Mouse (Mus musculus): Measurements from ENCODE around the gene Gm3404. TPM values are rescaled to one million over a fixed set of nuclear protein-coding genes. Genes with fewer than 3 reads are reported as not detected.
"Not testable (repeated sequence)": the region's sequence is repeated elsewhere in the genome, so short reads cannot be mapped to it uniquely, and the experiment has no call there.

Gm3404 gene
- not detected in 2 replicates for polyA plus RNA-seq (2015; fragmentation: Nextera tagmentation; extraction: Ambion mirVana)

DNA sequence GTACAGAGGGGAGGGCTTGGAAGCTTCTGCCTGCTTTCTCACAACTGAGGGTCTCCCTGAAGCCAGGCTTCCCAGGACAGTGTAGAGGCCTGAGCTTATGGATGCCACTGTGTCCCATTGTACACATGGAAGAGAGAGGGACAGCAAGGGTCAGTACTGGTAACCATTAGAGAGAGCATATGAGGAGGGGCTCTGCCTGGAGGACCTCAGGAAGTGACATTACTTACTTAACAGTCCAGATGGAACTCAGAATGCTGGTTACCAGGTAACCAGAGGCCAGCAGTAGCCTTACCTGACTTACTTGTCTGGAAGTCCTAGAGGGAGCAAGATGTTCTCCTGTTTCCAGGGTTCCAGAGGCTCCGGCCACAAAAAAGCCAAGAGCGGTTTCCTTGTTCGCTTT lies at the start of gene Gm3404:
Gene Gm3404 (plus strand): TSS at position 301 of the 400 bp plus-strand sequence.
- not testable (repeated sequence) for H3K4me3 ChIP-seq (replicated peaks; ENCODE audit: low read length); H3K9ac ChIP-seq (ENCODE audit: low read length); H3K27ac ChIP-seq (ENCODE audit: low read length); ATAC-seq (ENCODE audit: insufficient read depth, low FRiP score); H3K4me2 ChIP-seq (ENCODE audit: low read depth, low read length); H3K27me3 ChIP-seq (ENCODE audit: control insufficient read depth, insufficient read depth, low read length); H3K4me1 ChIP-seq (ENCODE audit: control insufficient read depth, insufficient read depth, low read length); H3K9me3 ChIP-seq (replicated peaks; ENCODE audit: control insufficient read depth, low read length); H3K36me3 ChIP-seq (ENCODE audit: control insufficient read depth, insufficient read depth, low read length)
- no CpG with 5 or more reads among the region's 3 CpGs for WGBS

GRCm38 (mm10) chr5:146479564-146479963 lies 46.0 kb upstream of the Gm3404 start:
- not testable (repeated sequence) for H3K4me2 ChIP-seq (ENCODE audit: low read depth, low read length); H3K27ac ChIP-seq (ENCODE audit: low read length); ATAC-seq (ENCODE audit: insufficient read depth, low FRiP score); H3K4me3 ChIP-seq (replicated peaks; ENCODE audit: low read length); H3K4me1 ChIP-seq (ENCODE audit: control insufficient read depth, insufficient read depth, low read length); H3K9me3 ChIP-seq (replicated peaks; ENCODE audit: control insufficient read depth, low read length); H3K36me3 ChIP-seq (ENCODE audit: control insufficient read depth, insufficient read depth, low read length); H3K27me3 ChIP-seq (ENCODE audit: control insufficient read depth, insufficient read depth, low read length); H3K9ac ChIP-seq (ENCODE audit: low read length)
- 7% methylated on average over 4 of the region's 4 CpGs for WGBS

DNA sequence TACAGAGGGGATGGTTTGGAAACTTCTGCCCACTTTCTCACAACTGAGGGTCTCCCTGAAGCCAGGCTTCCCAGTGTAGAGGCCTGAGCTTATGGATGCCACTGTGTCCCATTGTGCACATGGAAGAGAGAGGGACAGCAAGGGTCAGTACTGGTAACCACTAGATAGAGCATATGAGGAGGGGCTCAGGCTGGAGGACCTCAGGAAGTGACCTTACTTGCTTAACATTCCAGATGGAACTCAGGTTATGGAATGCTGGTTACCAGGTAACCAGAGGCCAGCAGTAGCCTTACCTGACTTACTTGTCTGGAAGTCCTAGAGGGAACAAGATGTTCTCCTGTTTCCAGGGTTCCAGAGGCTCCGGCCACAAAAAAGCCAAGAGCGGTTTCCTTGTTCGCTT lies 43.9 kb upstream of the Gm3404 start, which contains the start of gene Gm6408:
Gene Gm6408 (plus strand): TSS at position 301 of the 400 bp plus-strand sequence.
- H3K4me2 ChIP-seq (ENCODE audit: low read depth, low read length); H3K27me3 ChIP-seq (ENCODE audit: control insufficient read depth, insufficient read depth, low read length); H3K9ac ChIP-seq (ENCODE audit: low read length); H3K27ac ChIP-seq (ENCODE audit: low read length); H3K9me3 ChIP-seq (replicated peaks; ENCODE audit: control insufficient read depth, low read length); ATAC-seq (ENCODE audit: insufficient read depth, low FRiP score); H3K36me3 ChIP-seq (ENCODE audit: control insufficient read depth, insufficient read depth, low read length); H3K4me1 ChIP-seq (ENCODE audit: control insufficient read depth, insufficient read depth, low read length); H3K4me3 ChIP-seq (replicated peaks; ENCODE audit: low read length): not testable (repeated sequence)
- 100% methylated on average over 2 of the region's 3 CpGs for WGBS

- ATAC-seq (ENCODE audit: insufficient read depth, low FRiP score); H3K4me2 ChIP-seq (ENCODE audit: low read depth, low read length); H3K27me3 ChIP-seq (ENCODE audit: control insufficient read depth, insufficient read depth, low read length); H3K4me3 ChIP-seq (replicated peaks; ENCODE audit: low read length); H3K4me1 ChIP-seq (ENCODE audit: control insufficient read depth, insufficient read depth, low read length); H3K27ac ChIP-seq (ENCODE audit: low read length); H3K36me3 ChIP-seq (ENCODE audit: control insufficient read depth, insufficient read depth, low read length); H3K9ac ChIP-seq (ENCODE audit: low read length); H3K9me3 ChIP-seq (replicated peaks; ENCODE audit: control insufficient read depth, low read length): not testable (repeated sequence)
- WGBS = 11% methylated on average over 3 of the region's 4 CpGs
These were observed 36.6 kb upstream of the Gm3404 start for GRCm38 (mm10) chr5:146488959-146489358.

GRCm38 (mm10) chr5:146491063-146491462 lies 34.5 kb upstream of the Gm3404 start, which contains the start of gene Gm6370:
TSS of gene Gm6370 (plus strand) at chr5:146491363.
- ATAC-seq (ENCODE audit: insufficient read depth, low FRiP score) = not testable (repeated sequence)

DNA sequence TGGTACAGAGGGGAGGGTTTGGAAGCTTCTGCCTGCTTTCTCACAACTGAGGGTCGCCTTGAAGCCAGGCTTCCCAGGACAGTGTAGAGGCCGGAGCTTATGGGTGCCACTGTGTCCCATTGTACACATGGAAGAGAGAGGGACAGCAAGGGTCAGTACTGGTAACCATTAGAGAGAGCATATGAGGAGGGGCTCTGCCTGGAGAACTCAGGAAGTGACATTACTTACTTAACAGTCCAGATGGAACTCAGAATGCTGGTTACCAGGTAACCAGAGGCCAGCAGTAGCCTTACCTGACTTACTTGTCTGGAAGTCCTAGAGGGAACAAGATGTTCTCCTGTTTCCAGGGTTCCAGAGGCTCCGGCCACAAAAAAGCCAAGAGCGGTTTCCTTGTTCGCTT lies 23.5 kb upstream of the Gm3404 start, which contains the start of gene 4930449I24Rik:
Gene 4930449I24Rik (plus strand): TSS at position 301 of the 400 bp plus-strand sequence.
- not testable (repeated sequence) for H3K4me3 ChIP-seq (replicated peaks; ENCODE audit: low read length); H3K36me3 ChIP-seq (ENCODE audit: control insufficient read depth, insufficient read depth, low read length); ATAC-seq (ENCODE audit: insufficient read depth, low FRiP score); H3K27ac ChIP-seq (ENCODE audit: low read length); H3K27me3 ChIP-seq (ENCODE audit: control insufficient read depth, insufficient read depth, low read length); H3K9me3 ChIP-seq (replicated peaks; ENCODE audit: control insufficient read depth, low read length); H3K4me1 ChIP-seq (ENCODE audit: control insufficient read depth, insufficient read depth, low read length); H3K9ac ChIP-seq (ENCODE audit: low read length); H3K4me2 ChIP-seq (ENCODE audit: low read depth, low read length)
- no CpG with 5 or more reads among the region's 5 CpGs for WGBS

More at GRCm38 (mm10) chr5:146491063-146491462, 34.5 kb upstream of the Gm3404 start, which contains the start of gene Gm6370:
- H3K36me3 ChIP-seq (ENCODE audit: control insufficient read depth, insufficient read depth, low read length); H3K9ac ChIP-seq (ENCODE audit: low read length); H3K4me2 ChIP-seq (ENCODE audit: low read depth, low read length); H3K4me3 ChIP-seq (replicated peaks; ENCODE audit: low read length); H3K27me3 ChIP-seq (ENCODE audit: control insufficient read depth, insufficient read depth, low read length); H3K9me3 ChIP-seq (replicated peaks; ENCODE audit: control insufficient read depth, low read length); H3K27ac ChIP-seq (ENCODE audit: low read length); H3K4me1 ChIP-seq (ENCODE audit: control insufficient read depth, insufficient read depth, low read length): not testable (repeated sequence)
- WGBS = no CpG with 5 or more reads among the region's 5 CpGs

DNA sequence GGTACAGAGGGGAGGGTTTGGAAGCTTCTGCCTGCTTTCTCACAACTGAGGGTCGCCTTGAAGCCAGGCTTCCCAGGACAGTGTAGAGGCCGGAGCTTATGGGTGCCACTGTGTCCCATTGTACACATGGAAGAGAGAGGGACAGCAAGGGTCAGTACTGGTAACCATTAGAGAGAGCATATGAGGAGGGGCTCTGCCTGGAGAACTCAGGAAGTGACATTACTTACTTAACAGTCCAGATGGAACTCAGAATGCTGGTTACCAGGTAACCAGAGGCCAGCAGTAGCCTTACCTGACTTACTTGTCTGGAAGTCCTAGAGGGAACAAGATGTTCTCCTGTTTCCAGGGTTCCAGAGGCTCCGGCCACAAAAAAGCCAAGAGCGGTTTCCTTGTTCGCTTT lies 11.8 kb upstream of the Gm3404 start, which contains the start of gene Gm3402:
Gene Gm3402 (plus strand): TSS at position 301 of the 400 bp plus-strand sequence.
- H3K4me2 ChIP-seq (ENCODE audit: low read depth, low read length); H3K27me3 ChIP-seq (ENCODE audit: control insufficient read depth, insufficient read depth, low read length); H3K9me3 ChIP-seq (replicated peaks; ENCODE audit: control insufficient read depth, low read length); H3K9ac ChIP-seq (ENCODE audit: low read length); H3K27ac ChIP-seq (ENCODE audit: low read length); H3K4me1 ChIP-seq (ENCODE audit: control insufficient read depth, insufficient read depth, low read length); H3K4me3 ChIP-seq (replicated peaks; ENCODE audit: low read length); H3K36me3 ChIP-seq (ENCODE audit: control insufficient read depth, insufficient read depth, low read length); ATAC-seq (ENCODE audit: insufficient read depth, low FRiP score): not testable (repeated sequence)
- no CpG with 5 or more reads among the region's 5 CpGs for WGBS

DNA sequence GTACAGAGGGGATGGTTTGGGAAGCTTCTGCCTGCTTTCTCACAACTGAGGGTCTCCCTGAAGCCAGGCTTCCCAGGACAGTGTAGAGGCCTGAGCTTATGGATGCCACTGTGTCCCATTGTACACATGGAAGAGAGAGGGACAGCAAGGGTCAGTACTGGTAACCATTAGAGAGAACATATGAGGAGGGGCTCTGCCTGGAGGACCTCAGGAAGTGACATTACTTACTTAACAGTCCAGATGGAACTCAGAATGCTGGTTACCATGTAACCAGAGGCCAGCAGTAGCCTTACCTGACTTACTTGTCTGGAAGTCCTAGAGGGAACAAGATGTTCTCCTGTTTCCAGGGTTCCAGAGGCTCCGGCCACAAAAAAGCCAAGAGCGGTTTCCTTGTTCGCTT lies 11.7 kb downstream of the Gm3404 start, which contains the start of gene Gm3409:
Gene Gm3409 (plus strand): TSS at position 301 of the 400 bp plus-strand sequence.
- not testable (repeated sequence) for H3K36me3 ChIP-seq (ENCODE audit: control insufficient read depth, insufficient read depth, low read length); H3K27ac ChIP-seq (ENCODE audit: low read length); H3K9ac ChIP-seq (ENCODE audit: low read length); H3K27me3 ChIP-seq (ENCODE audit: control insufficient read depth, insufficient read depth, low read length); ATAC-seq (ENCODE audit: insufficient read depth, low FRiP score); H3K4me2 ChIP-seq (ENCODE audit: low read depth, low read length); H3K9me3 ChIP-seq (replicated peaks; ENCODE audit: control insufficient read depth, low read length); H3K4me3 ChIP-seq (replicated peaks; ENCODE audit: low read length); H3K4me1 ChIP-seq (ENCODE audit: control insufficient read depth, insufficient read depth, low read length)
- WGBS = 93% methylated on average over 2 of the region's 3 CpGs

GRCm38 (mm10) chr5:146555836-146556235 lies 30.2 kb downstream of the Gm3404 start, which contains the start of gene Gm3415:
TSS of gene Gm3415 (plus strand) at chr5:146556136.
- not testable (repeated sequence) for H3K4me3 ChIP-seq (replicated peaks; ENCODE audit: low read length); H3K4me1 ChIP-seq (ENCODE audit: control insufficient read depth, insufficient read depth, low read length); H3K27me3 ChIP-seq (ENCODE audit: control insufficient read depth, insufficient read depth, low read length); H3K9ac ChIP-seq (ENCODE audit: low read length); H3K36me3 ChIP-seq (ENCODE audit: control insufficient read depth, insufficient read depth, low read length); H3K27ac ChIP-seq (ENCODE audit: low read length); H3K9me3 ChIP-seq (replicated peaks; ENCODE audit: control insufficient read depth, low read length); ATAC-seq (ENCODE audit: insufficient read depth, low FRiP score); H3K4me2 ChIP-seq (ENCODE audit: low read depth, low read length)
- WGBS = no CpG with 5 or more reads among the region's 3 CpGs
